In the genomic region with DNA sequence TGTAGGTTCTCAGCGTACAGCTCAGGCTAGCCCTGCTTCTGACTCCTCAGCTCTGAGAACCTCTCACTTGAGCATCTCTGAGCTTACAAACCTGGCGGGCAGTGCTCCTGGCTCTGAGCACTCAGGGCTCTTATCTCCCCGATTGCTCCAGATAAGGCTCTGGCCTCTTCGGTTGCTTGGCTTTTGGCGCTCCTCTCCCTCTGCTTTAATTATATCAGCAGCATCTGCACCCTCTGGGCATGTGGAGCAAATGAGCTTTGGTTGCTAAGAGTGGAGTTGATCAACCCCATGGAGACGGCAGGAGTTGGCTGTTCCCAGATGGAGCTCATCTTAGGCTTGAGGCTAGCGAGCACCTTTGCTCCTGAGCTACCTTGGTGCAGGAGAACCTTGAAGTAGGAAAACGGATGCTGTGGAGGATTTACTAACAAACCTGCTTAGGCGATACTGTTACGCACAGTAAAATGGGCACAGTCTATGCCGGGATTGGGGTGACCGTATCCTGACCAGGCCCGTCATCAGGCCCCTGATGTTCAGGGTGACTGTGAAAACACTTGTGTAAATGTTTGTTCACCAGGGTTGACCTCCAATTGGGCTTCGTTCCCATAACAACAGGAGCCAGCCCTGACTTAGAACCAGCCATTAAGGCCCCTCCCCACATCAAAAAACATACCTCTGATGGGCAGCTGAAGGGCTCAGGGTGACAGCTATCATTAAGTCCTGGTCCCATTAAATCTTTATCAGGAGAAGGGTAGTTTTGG, we compare ENCODE assay signal across 10 mouse cellular contexts. TPM values are rescaled to one million over a fixed set of nuclear protein-coding genes. Genes with fewer than 3 reads are reported as not detected.
DNase-seq lines count a peak whose midpoint lies in the region; ATAC-seq and TF ChIP-seq lines count a peak whose summit lies in the region.
"Had no signal": no experiment of that assay in that cellular context is flagged by ENCODE, and none has a peak within 500 bp of the region (broad histone marks: within the 10 kb centered on the region; RNA-seq: fewer than 3 reads in every experiment).

No protein-coding gene starts in this region.

- H3K4me2 ChIP-seq in embryonic facial prominence, embryonic 12.5 days (replicated peaks) = peak overlapping the region; percentile 62; the same call in 1 of the 2 replicates
- H3K4me2 ChIP-seq in hindbrain, postnatal 0 days (ENCODE audit: low read depth, low read length) = peak overlapping the region; percentile 76
- peak overlapping the region; percentile 62 for H3K4me2 ChIP-seq in midbrain, postnatal 0 days (ENCODE audit: low read depth, low read length, poor library complexity, severe bottlenecking)

- H3K27me3 ChIP-seq in embryonic facial prominence, embryonic 12.5 days = no peaks in the 10 kb centered on the region
- H3K27me3 ChIP-seq in hindbrain, postnatal 0 days (ENCODE audit: insufficient read depth, low read length) = no peaks in the 10 kb centered on the region
- H3K27me3 ChIP-seq in midbrain, postnatal 0 days (ENCODE audit: insufficient read depth, low read length) = no peaks in the 10 kb centered on the region
- H3K27me3 ChIP-seq: Patski had no signal

- H3K4me3 ChIP-seq in layer of hippocampus, adult 2 months = no peak overlapping the region; the same call in 1 of the 2 replicates
- 0 out of 2 replicates have a peak overlapping the region, but pooled peaks have one; percentile 14 for H3K4me3 ChIP-seq in embryonic facial prominence, embryonic 12.5 days
- no peak overlapping the region for H3K4me3 ChIP-seq in hindbrain, postnatal 0 days (ENCODE audit: low read length)
- H3K4me3 ChIP-seq in midbrain, postnatal 0 days (ENCODE audit: low read depth, low read length) = no peak overlapping the region

- H3K36me3 ChIP-seq in embryonic facial prominence, embryonic 12.5 days = peaks cover 25% of the 10 kb centered on the region
- H3K36me3 ChIP-seq in hindbrain, postnatal 0 days (ENCODE audit: insufficient read depth, low read length) = no peaks in the 10 kb centered on the region
- H3K36me3 ChIP-seq in midbrain, postnatal 0 days (ENCODE audit: insufficient read depth, low read length) = no peaks in the 10 kb centered on the region

- no peak for ATAC-seq in embryonic facial prominence, embryonic 12.5 days (ENCODE audit: insufficient number of reproducible peaks, insufficient read depth, low FRiP score, low TSS enrichment)
- no peak for ATAC-seq in hindbrain, postnatal 0 days
- no peak for ATAC-seq in midbrain, postnatal 0 days (ENCODE audit: low FRiP score)
- ATAC-seq in megakaryocyte progenitor cell, adult 5-6 weeks (replicated peaks; ENCODE audit: poor library complexity) = no peak
- ATAC-seq: Patski had no signal

- H3K27ac ChIP-seq in layer of hippocampus, adult 2 months = peak overlapping the region; percentile 91
- no peak overlapping the region for H3K27ac ChIP-seq in embryonic facial prominence, embryonic 12.5 days
- no peak overlapping the region; the same call in 1 of the 2 replicates for H3K27ac ChIP-seq in hindbrain, postnatal 0 days
- H3K27ac ChIP-seq in midbrain, postnatal 0 days (ENCODE audit: low read depth, low read length) = no peak overlapping the region

- H3K9ac ChIP-seq in embryonic facial prominence, embryonic 12.5 days = no peak overlapping the region
- peak overlapping the region; percentile 35; the same call in 1 of the 2 replicates for H3K9ac ChIP-seq in hindbrain, postnatal 0 days (replicated peaks; ENCODE audit: low read length)
- H3K9ac ChIP-seq in midbrain, postnatal 0 days (replicated peaks; ENCODE audit: low read length, poor library complexity, severe bottlenecking) = 0 out of 2 replicates have a peak overlapping the region, but pooled peaks have one; percentile 19

- TF ChIP-seq CTCF in layer of hippocampus, adult 2 months (conservative IDR thresholded peaks at IDR 0.05) = no peak
- no peak for TF ChIP-seq CTCF in hindbrain, postnatal 0 days (IDR thresholded peaks at IDR 0.05; ENCODE audit: low read depth)
- no peak for TF ChIP-seq CTCF in midbrain, postnatal 0 days (IDR thresholded peaks at IDR 0.05)

- H3K4me1 ChIP-seq in embryonic facial prominence, embryonic 12.5 days = peaks cover 15% of the 10 kb centered on the region
- peaks cover 12% of the 10 kb centered on the region; the same call in 1 of the 2 replicates for H3K4me1 ChIP-seq in hindbrain, postnatal 0 days (ENCODE audit: insufficient read depth, low read length)
- peaks cover 13% of the 10 kb centered on the region; the same call in 1 of the 2 replicates for H3K4me1 ChIP-seq in midbrain, postnatal 0 days (ENCODE audit: insufficient read depth, low read length)

- 79% methylated on average over 14 of the region's 14 CpGs for WGBS in embryonic facial prominence, embryonic 12.5 days
- WGBS in hindbrain, postnatal 0 days = 65% methylated on average over 14 of the region's 14 CpGs
- WGBS in midbrain, postnatal 0 days = 69% methylated on average over 14 of the region's 14 CpGs

- H3K9me3 ChIP-seq in embryonic facial prominence, embryonic 12.5 days = no peaks in the 10 kb centered on the region
- no peaks in the 10 kb centered on the region for H3K9me3 ChIP-seq in hindbrain, postnatal 0 days (ENCODE audit: low read length)
- no peaks in the 10 kb centered on the region for H3K9me3 ChIP-seq in midbrain, postnatal 0 days (ENCODE audit: low read length)

- no peak for DNase-seq in layer of hippocampus, adult 2 months (ENCODE audit: low spot score in 2 of 2)
- DNase-seq in layer of hippocampus, postnatal 10 days (ENCODE audit: low spot score in 2 of 2) = no peak
- peak; percentile 15 for DNase-seq in hindbrain, postnatal 0 days (ENCODE audit: low spot score)
- DNase-seq in midbrain, postnatal 0 days (ENCODE audit: low spot score) = peak; percentile 8
- no peak for DNase-seq in frontal cortex, postnatal 25 days (ENCODE audit: low spot score in 2 of 2)
- DNase-seq in cerebellum, adult 9-11 months = no peak
- DNase-seq: cerebellum, adult 11-12 months had no signal

RNA-seq across cellular contexts. Expression of a gene that starts 3.1 kb away (rescaled TPM):
- total RNA-seq in layer of hippocampus, adult 2 months (2021) = 10 to 100 TPM; 12.0 to 16.2 TPM
- 10 to 100 TPM; 17.2 to 21.3 TPM for total RNA-seq in layer of hippocampus, postnatal 10 days (2021)
- 33.5 and 36.8 TPM in 2 replicates for polyA plus RNA-seq in embryonic facial prominence, embryonic 12.5 days (2016; fragmentation: Nextera tagmentation; extraction: Ambion mirVana)
- total RNA-seq in hindbrain, postnatal 0 days (2014; rRNA removed) = 20.6 and 28.4 TPM in 2 replicates
- polyA plus RNA-seq in hindbrain, postnatal 0 days (2015; fragmentation: Nextera tagmentation; extraction: Ambion mirVana) = 10.7 and 10.9 TPM in 2 replicates
- 16.7 and 27.7 TPM in 2 replicates for total RNA-seq in midbrain, postnatal 0 days (2014; rRNA removed)
- 9.6 and 10.3 TPM in 2 replicates for polyA plus RNA-seq in midbrain, postnatal 0 days (2015; fragmentation: Nextera tagmentation; extraction: Ambion mirVana)
- 6.5 and 8.5 TPM in 2 replicates for total RNA-seq in megakaryocyte progenitor cell, adult 5-6 weeks (2015)
- total RNA-seq in megakaryocyte progenitor cell, adult 5-6 weeks (2017) = 14.0 and 14.4 TPM in 2 replicates

RNA-seq across cellular contexts. Expression of a gene that starts 33.7 kb away (rescaled TPM):
- 1 to 10 TPM; 2.2 to 2.9 TPM for total RNA-seq in layer of hippocampus, adult 2 months (2021)
- total RNA-seq in layer of hippocampus, postnatal 10 days (2021) = 1 to 10 TPM; 4.6 to 6.4 TPM
- polyA plus RNA-seq in embryonic facial prominence, embryonic 12.5 days (2016; fragmentation: Nextera tagmentation; extraction: Ambion mirVana) = 117 and 126 TPM in 2 replicates
- total RNA-seq in hindbrain, postnatal 0 days (2014; rRNA removed) = 20.3 and 31.1 TPM in 2 replicates
- 26.2 and 27.1 TPM in 2 replicates for polyA plus RNA-seq in hindbrain, postnatal 0 days (2015; fragmentation: Nextera tagmentation; extraction: Ambion mirVana)
- 5.5 and 6.6 TPM in 2 replicates for total RNA-seq in midbrain, postnatal 0 days (2014; rRNA removed)
- 6.3 and 8.2 TPM in 2 replicates for polyA plus RNA-seq in midbrain, postnatal 0 days (2015; fragmentation: Nextera tagmentation; extraction: Ambion mirVana)
- 43.2 and 50.1 TPM in 2 replicates for total RNA-seq in megakaryocyte progenitor cell, adult 5-6 weeks (2015)
- total RNA-seq in megakaryocyte progenitor cell, adult 5-6 weeks (2017) = 128 and 151 TPM in 2 replicates

Comparison
In these comparisons a context has a peak if more than half of its experiments do, and no peak if none do; other contexts are left out.
1. DNase-seq: peak in hindbrain, postnatal 0 days (single experiment) and midbrain, postnatal 0 days (single experiment); none in layer of hippocampus, adult 2 months (0 of 2), layer of hippocampus, postnatal 10 days (0 of 2), frontal cortex, postnatal 25 days (0 of 2) and cerebellum, adult 9-11 months (single experiment).
2. Peak in every context shown above with its lines, with median percentiles within 50 percentile points of each other: H3K4me2 ChIP-seq.